Mouse (Mus musculus) Patski (cell line): ENCODE data around the gene Shb. TPM values are rescaled to one million over a fixed set of nuclear protein-coding genes. Genes with fewer than 3 reads are reported as not detected.

ENCODE experiments used
- ATAC-seq: fragments of 100-300 bp; one replicate; pipeline ENCODE4 v1.8.0; 2021
- CTCF ChIA-PET: fragments of 350-600 bp; sonication (Branson Sonifier 250); formaldehyde crosslinking; loops from one replicate; lab custom pipeline; 2022; ENCODE audit warnings: inconsistent platforms; lab: Charles Lee
- POLR2A ChIA-PET: fragments of 350-600 bp; sonication (Branson Sonifier 250); formaldehyde crosslinking; loops from one replicate; lab custom pipeline; 2022; ENCODE audit warnings: antibody characterized with exemption, inconsistent platforms; lab: Charles Lee
- DNase-seq: peaks from one replicate; pipeline ENCODE4 v3.0.0-alpha.2; 2011; ENCODE audit warnings: low read depth, low spot score
- H3K27me3 ChIP-seq: fragments of 371-371 bp; one replicate; pipeline ENCODE4 v1.5.1; 2021
- CTCF ChIP-seq: fragments of 100-300 bp; IDR thresholded peaks from one replicate; pipeline ENCODE4 v1.5.1; 2021
- in situ Hi-C: fragments of 300-500 bp; cut with MboI; formaldehyde crosslinking; loops from 3 replicates; pipeline ENCODE4 v1.11.1; 2018; ENCODE audit warnings: low pct_unique_long_range_greater_than_20kb, mixed read lengths
- polyA plus RNA-seq: library from polyadenylated mRNA; unstranded; gene quantifications from one replicate; pipeline ENCODE4 v1.2.3, GENCODE M21; 2021

The Shb gene
- polyA plus RNA-seq, 1 experiment from 2014 or later, result 71.9 TPM

DNA sequence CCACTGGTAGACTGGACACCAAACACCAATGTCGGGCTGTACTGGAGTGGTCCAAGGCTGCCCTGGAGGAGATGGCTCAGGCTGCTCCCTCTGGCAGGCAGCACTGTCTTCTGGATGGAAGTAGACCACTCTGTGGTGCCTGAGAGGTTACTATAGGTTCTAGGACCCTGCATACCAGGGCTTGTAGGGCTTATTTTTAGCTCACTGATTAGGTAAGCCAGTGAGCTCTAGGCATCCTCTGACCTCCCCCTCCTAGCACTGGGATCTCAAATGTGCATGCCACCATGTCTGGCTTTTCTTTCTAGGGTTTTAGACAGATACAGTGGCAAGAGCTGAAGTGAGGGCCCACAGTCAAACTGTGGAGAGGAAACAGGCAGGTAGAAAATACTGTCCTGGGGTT, 24.8 kb downstream of the Shb start:
- TF ChIP-seq CTCF, result no peak
- in situ Hi-C loops, result no loop called here
- ATAC-seq (no peak), DNase-seq (no peak)
- no peaks in the 10 kb centered on the region for H3K27me3 ChIP-seq
- POLR2A ChIA-PET, result interaction anchor here (1.0 to 1.4 kb wide), 2 partner anchors 16 to 35 kb away, joined by 3 to 4 read pairs; no protein-coding TSS in a partner anchor
- CTCF ChIA-PET, result interaction anchor here (1.2 to 1.4 kb wide), 2 partner anchors 16 to 21 kb away, joined by 3 read pairs; no protein-coding TSS in a partner anchor

DNA sequence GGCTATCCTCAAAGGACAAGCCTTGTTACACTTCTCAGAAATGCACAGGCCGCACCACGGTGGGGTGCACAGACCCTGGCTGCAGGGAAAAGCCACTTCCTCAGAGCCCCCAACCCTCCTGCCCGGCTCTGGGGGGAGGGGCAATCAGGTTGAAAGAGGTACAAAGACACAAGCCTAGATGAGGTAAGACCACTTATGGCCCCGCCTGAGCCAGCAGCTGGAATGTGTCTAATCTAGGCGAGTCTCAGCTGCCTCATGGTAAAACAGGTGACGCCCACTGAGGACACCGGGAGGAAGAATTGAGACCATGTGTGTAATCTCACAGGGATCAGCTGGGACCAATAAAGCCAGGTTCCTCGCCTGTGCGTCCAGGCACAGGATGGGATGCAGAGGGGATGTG, 25.2 kb downstream of the Shb start:
- ChIA-PET POLR2A (interaction anchor here (1.0 to 1.4 kb wide), 2 partner anchors 16 to 34 kb away, joined by 3 to 4 read pairs; no protein-coding TSS in a partner anchor), CTCF (interaction anchor here (1.2 kb wide), 1 partner anchor 21 kb away, joined by 3 read pairs; no protein-coding TSS in a partner anchor)
- in situ Hi-C loops, result no loop called here
- ATAC-seq (no peak), DNase-seq (no peak)
- H3K27me3 ChIP-seq, result no peaks in the 10 kb centered on the region
- TF ChIP-seq CTCF, result no peak

DNA sequence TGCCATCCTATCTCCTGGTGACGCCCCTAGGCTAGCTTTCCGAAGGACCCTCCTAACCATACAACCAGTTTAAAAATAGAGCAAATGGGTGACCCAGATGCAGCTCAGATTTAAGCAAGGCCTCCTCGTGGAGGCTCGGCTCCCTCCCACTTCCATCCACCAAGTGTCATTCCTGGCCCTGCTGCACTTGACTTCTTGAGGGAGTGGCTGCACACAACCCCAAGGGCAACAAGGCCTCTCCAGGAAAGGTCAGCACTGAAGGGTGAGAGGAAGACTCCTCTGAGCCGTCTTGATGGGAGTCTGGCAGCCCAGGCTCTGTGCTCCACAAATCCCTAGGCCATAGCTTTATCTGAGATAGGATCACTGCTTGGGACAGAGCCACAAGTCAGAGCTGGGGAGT, 25.7 kb downstream of the Shb start:
- CTCF ChIA-PET, result interaction anchor here (1.2 kb wide), 1 partner anchor 22 kb away, joined by 3 read pairs; no protein-coding TSS in a partner anchor
- in situ Hi-C loops, result no loop called here
- no peak for TF ChIP-seq CTCF
- POLR2A ChIA-PET, result interaction anchor here (1.0 to 1.4 kb wide), 2 partner anchors 17 to 34 kb away, joined by 3 to 4 read pairs; no protein-coding TSS in a partner anchor
- ATAC-seq (no peak), DNase-seq (no peak)
- no peaks in the 10 kb centered on the region for H3K27me3 ChIP-seq

- in situ Hi-C loops, result no loop called here
- H3K27me3 ChIP-seq, result no peaks in the 10 kb centered on the region
- TF ChIP-seq CTCF, result no peak
- POLR2A ChIA-PET, result no interaction called here
- DNase-seq, result no peak
- ATAC-seq, result no peak
- CTCF ChIA-PET, result no interaction called here
Observed at GRCm38 (mm10) chr4:45505671-45506070, 26.6 kb downstream of the Shb start.

GRCm38 (mm10) chr4:45505191-45505590, 27.1 kb downstream of the Shb start:
- ChIA-PET CTCF (no interaction called here), POLR2A (no interaction called here)
- DNase-seq, result no peak
- H3K27me3 ChIP-seq, result no peaks in the 10 kb centered on the region
- no peak for ATAC-seq
- in situ Hi-C loops, result no loop called here
- TF ChIP-seq CTCF, result no peak

DNA sequence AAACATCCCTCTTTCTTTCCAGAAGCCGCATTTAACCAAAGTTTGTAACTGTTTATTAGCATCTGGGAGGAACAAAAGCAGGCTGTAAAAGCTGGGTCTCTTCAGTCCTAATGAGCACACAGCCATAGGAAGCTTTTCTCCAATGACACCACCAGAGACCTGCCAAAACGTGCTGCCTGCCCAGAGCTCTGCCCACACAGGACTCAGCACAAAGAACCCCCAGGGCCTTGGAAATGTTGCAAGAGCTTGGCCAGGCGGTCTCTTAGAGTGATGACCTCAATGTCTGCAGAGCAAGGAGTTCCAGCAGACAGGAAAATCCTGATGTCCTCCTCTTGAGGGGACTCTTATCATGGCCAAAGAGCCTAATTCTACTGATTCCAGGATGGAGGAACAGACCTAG, 28.5 kb downstream of the Shb start:
- ChIA-PET POLR2A (interaction anchor here (0.8 to 1.3 kb wide), 3 partner anchors 11 to 26 kb away, joined by 3 to 7 read pairs (median 4); no protein-coding TSS in a partner anchor), CTCF (interaction anchor here (1.4 to 1.8 kb wide), 2 partner anchors 17 to 40 kb away, joined by 3 to 5 read pairs; no protein-coding TSS in a partner anchor)
- H3K27me3 ChIP-seq, result no peaks in the 10 kb centered on the region
- ATAC-seq (peak; percentile 63), DNase-seq (no peak)
- TF ChIP-seq CTCF, result no peak
- in situ Hi-C loops, result no loop called here

GRCm38 (mm10) chr4:45503380-45503779, 28.9 kb downstream of the Shb start:
- TF ChIP-seq CTCF, result no peak
- ChIA-PET CTCF (interaction anchor here (1.4 to 1.8 kb wide), 2 partner anchors 17 to 40 kb away, joined by 3 to 5 read pairs; no protein-coding TSS in a partner anchor), POLR2A (interaction anchor here (0.8 to 1.3 kb wide), 3 partner anchors 10 to 27 kb away, joined by 3 to 7 read pairs (median 4); no protein-coding TSS in a partner anchor)
- no peak for ATAC-seq
- no peak for DNase-seq
- in situ Hi-C loops, result no loop called here
- H3K27me3 ChIP-seq, result no peaks in the 10 kb centered on the region

DNA sequence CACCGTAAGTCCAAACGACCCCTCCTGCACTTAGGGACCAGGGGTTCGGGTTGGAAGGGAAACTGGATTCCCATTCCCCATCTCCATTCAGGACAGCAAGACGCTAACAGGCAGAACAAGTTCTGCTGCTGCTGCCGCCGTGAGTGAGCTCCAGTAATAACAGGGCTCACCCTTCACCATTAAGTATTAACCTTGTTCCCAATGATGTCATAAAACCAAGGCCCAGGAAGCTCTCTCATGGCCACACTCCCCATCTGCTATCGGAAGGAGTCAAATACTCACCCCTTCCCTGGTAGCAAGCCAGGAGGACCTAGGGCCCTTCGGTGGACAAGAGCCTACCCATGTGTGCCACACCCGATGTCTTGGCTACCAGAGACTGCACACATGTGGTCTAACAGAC, 30.3 kb downstream of the Shb start:
- H3K27me3 ChIP-seq, result no peaks in the 10 kb centered on the region
- ATAC-seq, result peak; percentile 55
- in situ Hi-C loops, result no loop called here
- ChIA-PET POLR2A (interaction anchor here (2.7 kb wide), 1 partner anchor 10 kb away, joined by 13 read pairs; no protein-coding TSS in a partner anchor), CTCF (interaction anchor here (1.0 to 1.3 kb wide), 2 partner anchors 11 to 26 kb away, joined by 3 read pairs; no protein-coding TSS in a partner anchor)
- DNase-seq, result no peak
- TF ChIP-seq CTCF, result no peak

DNA sequence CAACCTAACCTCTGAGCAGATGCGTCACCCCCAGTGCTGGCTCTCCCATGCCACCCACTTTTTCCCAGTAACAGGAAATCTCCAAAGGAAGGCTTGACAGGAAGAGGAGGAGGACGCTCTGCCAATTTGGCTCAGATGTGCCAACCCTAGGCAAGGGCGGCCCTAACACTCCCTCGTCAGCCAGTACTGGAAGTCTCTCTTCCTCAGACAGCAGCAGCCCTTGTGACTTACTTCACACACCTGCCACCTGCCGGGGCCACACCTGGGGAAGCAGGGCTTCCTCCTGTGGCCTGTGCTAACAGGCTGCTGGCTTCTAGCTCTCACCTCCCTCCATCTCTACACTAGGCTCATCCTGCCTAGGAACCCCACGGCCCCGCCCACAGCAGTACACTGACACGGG, 31.9 kb downstream of the Shb start:
- no peak for ATAC-seq
- in situ Hi-C loops, result no loop called here
- H3K27me3 ChIP-seq, result no peaks in the 10 kb centered on the region
- no peak for TF ChIP-seq CTCF
- ChIA-PET POLR2A (interaction anchor here (1.3 to 2.7 kb wide), 2 partner anchors 9 to 29 kb away, joined by 3 to 13 read pairs; no protein-coding TSS in a partner anchor), CTCF (interaction anchor here (1.3 to 1.5 kb wide), 2 partner anchors 17 to 28 kb away, joined by 3 read pairs; no protein-coding TSS in a partner anchor)
- no peak for DNase-seq

- DNase-seq (no peak), ATAC-seq (no peak)
- ChIA-PET POLR2A (no interaction called here), CTCF (interaction anchor here (1.3 kb wide), 1 partner anchor 21 kb away, joined by 3 read pairs; no protein-coding TSS in a partner anchor)
- TF ChIP-seq CTCF, result no peak
- no peaks in the 10 kb centered on the region for H3K27me3 ChIP-seq
- in situ Hi-C loops, result no loop called here
Observed at GRCm38 (mm10) chr4:45499556-45499955, 32.7 kb downstream of the Shb start.

GRCm38 (mm10) chr4:45499081-45499480, 33.2 kb downstream of the Shb start:
- ATAC-seq (no peak), DNase-seq (no peak)
- no peaks in the 10 kb centered on the region for H3K27me3 ChIP-seq
- POLR2A ChIA-PET, result no interaction called here
- CTCF ChIA-PET, result interaction anchor here (1.3 to 1.4 kb wide), 2 partner anchors 12 to 21 kb away, joined by 3 read pairs; no protein-coding TSS in a partner anchor
- TF ChIP-seq CTCF, result no peak
- in situ Hi-C loops, result no loop called here
